Mouse (Mus musculus) ES-Bruce4 (cell line): Measurements from ENCODE around the gene Emp3. TPM values are rescaled to one million over a fixed set of nuclear protein-coding genes. Genes with fewer than 3 reads are reported as not detected.
"Not testable (repeated sequence)": the region's sequence is repeated elsewhere in the genome, so short reads cannot be mapped to it uniquely, and the experiment has no call there.

ENCODE experiments used
- H3K27ac ChIP-seq: 2 replicates; pipeline ENCODE4 v1.5.1; 2012; ENCODE audit warnings: low read length, inconsistent platforms; ENCODE audit not compliant: insufficient read depth
- H3K27me3 ChIP-seq: 2 replicates; pipeline ENCODE4 v1.6.1; 2012; ENCODE audit warnings: mild to moderate bottlenecking, low read length, inconsistent platforms; ENCODE audit not compliant: control insufficient read depth, poor library complexity, insufficient read depth, severe bottlenecking
- H3K36me3 ChIP-seq: 2 replicates; pipeline ENCODE4 v1.6.1; 2012; ENCODE audit warnings: inconsistent platforms, mild to moderate bottlenecking, low read length, moderate library complexity; ENCODE audit not compliant: control insufficient read depth, poor library complexity, insufficient read depth, severe bottlenecking
- H3K4me1 ChIP-seq: one replicate; pipeline ENCODE4 v1.8.1; 2011; ENCODE audit warnings: low read length; ENCODE audit not compliant: control insufficient read depth, insufficient read depth
- H3K4me3 ChIP-seq: 2 replicates; pipeline ENCODE4 v1.5.1; 2011; ENCODE audit warnings: low read depth, mild to moderate bottlenecking, low read length
- H3K9ac ChIP-seq: 2 replicates; pipeline ENCODE4 v1.6.1; 2012; ENCODE audit warnings: low read depth, mild to moderate bottlenecking, inconsistent platforms; ENCODE audit not compliant: poor library complexity, severe bottlenecking
- H3K9me3 ChIP-seq: replicated peaks from 2 replicates; pipeline ENCODE4 v1.6.1; 2012; ENCODE audit warnings: mild to moderate bottlenecking, low read length, inconsistent platforms; ENCODE audit not compliant: control insufficient read depth, poor library complexity, insufficient read depth, severe bottlenecking
- CTCF ChIP-seq: IDR thresholded peaks from one replicate; pipeline ENCODE4 v1.8.1; 2011; ENCODE audit warnings: low read depth, low read length
- EP300 ChIP-seq: IDR thresholded peaks from 2 replicates; pipeline ENCODE4 v1.6.1; 2011; ENCODE audit warnings: low read depth, low read length; ENCODE audit not compliant: insufficient read depth
- POLR2A ChIP-seq: IDR thresholded peaks from one replicate; pipeline ENCODE4 v1.8.1; 2011; ENCODE audit warnings: low read length; ENCODE audit not compliant: insufficient read depth
- polyA plus RNA-seq: library from polyadenylated mRNA; stranded (reverse); fragments of >200 nt; gene quantifications from 2 replicates; pipeline ENCODE4 v1.2.4, GENCODE M21; 2011; ENCODE audit warnings: low read depth; ENCODE audit not compliant: missing spikeins, insufficient read depth, insufficient read length

Emp3 gene
- polyA plus RNA-seq = 10.6 and 11.0 TPM in 2 replicates

DNA sequence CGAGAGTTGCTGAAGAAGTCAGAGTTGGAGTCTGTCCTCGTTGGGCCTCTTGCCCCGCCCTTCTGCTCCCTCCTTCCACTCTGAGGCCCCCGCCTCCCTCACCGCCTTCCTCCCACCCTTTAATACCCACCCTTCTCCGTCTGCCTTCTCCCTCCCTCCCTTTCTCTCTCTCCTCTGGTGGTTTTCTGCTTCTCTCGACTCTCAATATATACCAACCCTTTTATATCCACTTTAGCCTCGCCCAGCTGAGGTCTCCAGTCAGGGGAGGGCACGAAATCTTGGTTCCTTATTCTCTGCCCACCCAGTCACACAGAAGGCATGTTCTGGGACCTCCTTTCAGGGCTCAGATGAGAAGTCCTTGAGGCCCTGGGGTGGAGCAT is at the start of gene Emp3:
TSS of gene Emp3 (minus strand) at position 163 of the 380 bp plus-strand sequence.
- Histone ChIP-seq H3K27me3 (no peaks in the 10 kb centered on the region), H3K4me3 (no peak within 1 kb of the TSS), H3K9me3 (no peaks in the 10 kb centered on the region), H3K9ac (no peak within 1 kb of the TSS), H3K36me3 (no peaks in the 10 kb centered on the region), H3K27ac (no peak within 1 kb of the TSS), H3K4me1 (peaks cover 2% of the 10 kb centered on the region)
- TF ChIP-seq CTCF = no peak
- TF ChIP-seq POLR2A = no peak
- TF ChIP-seq EP300 = no peak

DNA sequence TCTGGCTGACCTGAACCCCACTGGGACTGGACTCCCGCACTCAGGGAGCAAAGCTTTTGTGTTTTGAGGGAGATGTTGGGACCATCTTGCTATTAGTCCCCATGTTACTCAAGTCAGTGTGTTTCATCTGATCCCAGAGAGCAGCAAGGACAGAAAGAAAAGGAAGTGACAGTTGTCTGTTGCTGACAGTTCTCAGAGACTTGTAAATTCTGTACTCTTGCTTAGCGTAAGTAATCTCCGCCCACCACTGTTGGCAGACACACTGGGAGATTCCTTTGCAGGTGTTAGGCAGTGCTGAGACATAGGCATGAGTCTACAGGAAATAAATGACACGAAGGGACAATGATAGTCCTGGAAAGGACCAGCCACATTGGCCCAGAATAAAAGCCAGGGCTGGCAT is 35.4 kb upstream of the Emp3 start:
- Histone ChIP-seq H3K4me1 (no peaks in the 10 kb centered on the region), H3K36me3 (no peaks in the 10 kb centered on the region), H3K9ac (no peak overlapping the region), H3K27ac (no peak overlapping the region), H3K9me3 (peaks cover 2% of the 10 kb centered on the region; the same call in 1 of the 2 replicates), H3K27me3 (no peaks in the 10 kb centered on the region), H3K4me3 (no peak overlapping the region)
- TF ChIP-seq POLR2A (no peak), EP300 (no peak), CTCF (no peak)

DNA sequence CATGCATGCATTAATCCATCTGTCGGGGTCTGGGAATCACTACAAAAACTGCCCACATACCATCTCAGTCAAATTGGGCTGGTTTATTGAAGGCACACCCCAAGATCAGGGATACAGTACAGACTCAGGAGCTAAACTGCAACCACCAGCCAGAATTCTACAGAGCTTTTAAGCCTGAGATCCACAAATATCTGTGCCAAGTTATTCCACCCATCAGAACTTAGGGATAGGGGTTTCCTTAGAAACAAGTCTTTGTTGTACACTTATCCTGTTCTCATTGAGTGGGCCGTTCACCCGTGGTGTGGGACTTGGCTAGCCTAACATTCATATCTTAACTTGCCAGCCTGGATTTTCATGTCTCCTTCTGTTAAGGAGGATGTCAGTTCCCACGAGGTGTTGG is 27.9 kb upstream of the Emp3 start:
- H3K4me1 ChIP-seq = no peaks in the 10 kb centered on the region
- no peak overlapping the region for H3K27ac ChIP-seq
- no peaks in the 10 kb centered on the region for H3K27me3 ChIP-seq
- H3K4me3 ChIP-seq = no peak overlapping the region
- H3K36me3 ChIP-seq = no peaks in the 10 kb centered on the region
- H3K9me3 ChIP-seq = peaks cover 2% of the 10 kb centered on the region; the same call in 1 of the 2 replicates
- no peak overlapping the region for H3K9ac ChIP-seq
- no peak for TF ChIP-seq POLR2A
- no peak for TF ChIP-seq CTCF
- TF ChIP-seq EP300 = no peak

DNA sequence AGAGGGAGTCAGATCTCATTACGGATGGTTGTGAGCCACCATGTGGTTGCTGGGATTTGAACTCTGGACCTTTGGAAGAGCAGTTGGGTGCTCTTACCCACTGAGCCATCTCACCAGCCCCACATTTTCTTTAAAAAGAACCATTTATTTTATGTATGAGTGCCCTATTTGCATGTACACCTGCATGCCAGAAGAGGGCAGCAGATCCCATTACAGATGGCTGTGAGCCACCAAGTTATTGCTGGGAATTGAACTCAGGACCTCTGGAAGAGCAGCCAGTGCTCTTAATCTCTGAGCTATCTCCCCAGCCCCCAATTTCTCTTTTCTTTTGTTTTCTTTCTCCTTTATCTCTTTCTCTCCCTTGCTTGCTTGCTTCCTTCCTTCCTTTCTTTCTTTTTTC is 22.1 kb upstream of the Emp3 start:
- H3K9ac ChIP-seq, H3K27me3 ChIP-seq, H3K36me3 ChIP-seq, H3K4me1 ChIP-seq, H3K9me3 ChIP-seq, H3K27ac ChIP-seq, H3K4me3 ChIP-seq: not testable (repeated sequence)

DNA sequence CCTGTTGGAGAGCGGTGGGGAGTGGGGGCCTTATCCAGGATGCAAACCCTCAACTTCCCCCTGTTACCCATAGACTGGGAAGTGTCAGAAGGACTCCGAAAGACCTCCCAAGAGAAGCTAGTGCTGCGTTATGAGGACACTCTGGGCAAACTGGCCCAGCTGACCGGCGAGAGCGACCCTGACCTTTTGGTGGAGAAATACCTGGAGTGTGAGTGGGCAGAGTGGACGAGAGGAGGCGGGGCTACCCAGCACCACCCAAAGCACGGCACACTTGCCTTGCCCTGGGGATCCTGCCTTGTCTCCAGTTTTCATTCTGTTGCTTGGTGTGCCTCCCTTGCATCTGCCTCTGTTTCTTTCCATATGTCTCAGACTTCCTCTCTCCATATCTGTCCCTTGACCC is 20.8 kb upstream of the Emp3 start:
- H3K4me3 ChIP-seq = no peak overlapping the region
- no peaks in the 10 kb centered on the region for H3K27me3 ChIP-seq
- H3K4me1 ChIP-seq = no peaks in the 10 kb centered on the region
- TF ChIP-seq CTCF (no peak), POLR2A (no peak), EP300 (no peak)
- H3K9ac ChIP-seq = no peak overlapping the region
- no peak overlapping the region for H3K27ac ChIP-seq
- H3K9me3 ChIP-seq = no peaks in the 10 kb centered on the region
- H3K36me3 ChIP-seq = no peaks in the 10 kb centered on the region

DNA sequence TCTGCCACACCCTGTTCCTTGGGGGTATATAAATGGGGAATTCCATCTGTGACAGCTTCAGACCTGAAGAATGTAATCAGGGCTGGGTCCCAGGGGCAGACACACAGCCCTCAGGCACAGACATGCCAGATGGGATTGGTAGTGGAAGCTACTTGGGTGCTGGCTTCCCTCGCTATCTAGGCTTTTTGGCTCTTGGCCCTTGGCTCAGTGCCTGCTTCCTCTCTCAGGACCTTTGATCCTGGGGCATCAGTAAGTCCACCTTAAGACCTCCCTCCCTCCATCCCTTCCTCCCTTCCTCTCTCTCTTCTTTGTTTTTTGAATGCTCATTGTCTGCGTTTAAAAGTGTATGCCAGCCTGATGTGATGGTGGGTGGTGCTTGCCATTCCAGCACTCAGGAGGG is 18.6 kb upstream of the Emp3 start:
- H3K9ac ChIP-seq = no peak overlapping the region
- H3K4me1 ChIP-seq = no peaks in the 10 kb centered on the region
- H3K9me3 ChIP-seq = no peaks in the 10 kb centered on the region
- H3K27me3 ChIP-seq = no peaks in the 10 kb centered on the region
- no peak overlapping the region for H3K4me3 ChIP-seq
- no peaks in the 10 kb centered on the region for H3K36me3 ChIP-seq
- no peak for TF ChIP-seq EP300
- TF ChIP-seq POLR2A = no peak
- TF ChIP-seq CTCF = no peak
- H3K27ac ChIP-seq = no peak overlapping the region
